Mouse (Mus musculus): Measurements from ENCODE around the gene Lyz2. TPM values are rescaled to one million over a fixed set of nuclear protein-coding genes. Genes with fewer than 3 reads are reported as not detected.

The Lyz2 gene
- total RNA-seq, 2 experiments from 2014 or later: 47.6 to 56.3 TPM

Other genes starting within 250 kb of the Lyz2 start
- gene Lrrc10, start 237.0 kb downstream of the Lyz2 start, total RNA-seq (2021): under 1 TPM; 0.18 to 0.20 TPM
- gene Cct2, start 218.5 kb downstream of the Lyz2 start, total RNA-seq (2021): 100 to 1,000 TPM; 218 to 224 TPM
- gene Frs2, start 133.8 kb downstream of the Lyz2 start, total RNA-seq (2021): 10 to 100 TPM; 15.4 to 17.7 TPM
- gene Yeats4, start 57.8 kb downstream of the Lyz2 start, total RNA-seq (2021): 10 to 100 TPM; 29.6 to 33.2 TPM
- not detected for gene 9530003J23Rik, start 43.6 kb downstream of the Lyz2 start, total RNA-seq (2021)
- 1 to 10 TPM; 3.8 to 4.6 TPM for gene Lyz1, start 10.5 kb upstream of the Lyz2 start, total RNA-seq (2021)
- gene Cpsf6, start 97.7 kb upstream of the Lyz2 start, total RNA-seq (2021): 10 to 100 TPM; 64.2 to 73.4 TPM